Mouse (Mus musculus) forebrain, embryonic 14.5 days (tissue): ENCODE measurements at regions not wholly inside any gene's neighbourhood (a gene's known extent, or its start where the extent isn't known, plus 50 kb on each side); places are given as distances from the start of the nearest gene placed in this dataset.
"Not testable (repeated sequence)": the region's sequence is repeated elsewhere in the genome, so short reads cannot be mapped to it uniquely, and the experiment has no call there.

Source experiments
- ATAC-seq: fragments of 200-750 bp; cut with Nextera tagmentation; 2 replicates; pipeline ENCODE4 v1.8.0; 2017; ENCODE audit warnings: mild to moderate bottlenecking, moderate library complexity
- DNase-seq: peaks from one replicate; pipeline ENCODE4 v3.0.0-alpha.2; 2015; ENCODE audit warnings: low spot score
- H3K27ac ChIP-seq: fragments of 300-500 bp; sonication (generic); 2 replicates; pipeline ENCODE4 v1.5.1; 2014; ENCODE audit warnings: low read depth, mild to moderate bottlenecking, control low read depth, low read length, moderate library complexity
- H3K27me3 ChIP-seq: fragments of 300-500 bp; sonication (generic); replicated peaks from 2 replicates; pipeline ENCODE4 v1.6.1; 2014; ENCODE audit warnings: low read length, control low read depth, mixed read lengths; ENCODE audit not compliant: control insufficient read depth, insufficient read depth
- H3K36me3 ChIP-seq: fragments of 300-500 bp; sonication (generic); 2 replicates; pipeline ENCODE4 v1.6.1; 2014; ENCODE audit warnings: low read length, control low read depth; ENCODE audit not compliant: control insufficient read depth, insufficient read depth
- H3K4me1 ChIP-seq: fragments of 300-500 bp; sonication (generic); 2 replicates; pipeline ENCODE4 v1.6.1; 2014; ENCODE audit warnings: antibody characterized with exemption, low read length, control low read depth; ENCODE audit not compliant: control insufficient read depth, insufficient read depth
- H3K4me2 ChIP-seq: fragments of 300-500 bp; sonication (generic); 2 replicates; pipeline ENCODE4 v1.6.1; 2014; ENCODE audit warnings: mild to moderate bottlenecking, control low read depth, low read length
- H3K4me3 ChIP-seq: fragments of 300-500 bp; sonication (generic); 2 replicates; pipeline ENCODE4 v1.5.1; 2014; ENCODE audit warnings: low read depth, low read length, control low read depth
- H3K9ac ChIP-seq: fragments of 300-500 bp; sonication (generic); 2 replicates; pipeline ENCODE4 v1.6.1; 2014; ENCODE audit warnings: mild to moderate bottlenecking, low read length, control low read depth, moderate library complexity
- H3K9me3 ChIP-seq: fragments of 300-500 bp; sonication (generic); replicated peaks from 2 replicates; pipeline ENCODE4 v1.6.1; 2016; ENCODE audit warnings: low read length, control low read depth, mixed read lengths; ENCODE audit not compliant: control insufficient read depth
- WGBS: fragments of 180-500 bp; shearing (Covaris S2); extraction: QIAGEN DNeasy Blood & Tissue Kit; methylation state at CpG from one replicate; pipeline ENCODE4 v1.1.7; 2014; 5-methylcytosine and 5-hydroxymethylcytosine counted together

DNA sequence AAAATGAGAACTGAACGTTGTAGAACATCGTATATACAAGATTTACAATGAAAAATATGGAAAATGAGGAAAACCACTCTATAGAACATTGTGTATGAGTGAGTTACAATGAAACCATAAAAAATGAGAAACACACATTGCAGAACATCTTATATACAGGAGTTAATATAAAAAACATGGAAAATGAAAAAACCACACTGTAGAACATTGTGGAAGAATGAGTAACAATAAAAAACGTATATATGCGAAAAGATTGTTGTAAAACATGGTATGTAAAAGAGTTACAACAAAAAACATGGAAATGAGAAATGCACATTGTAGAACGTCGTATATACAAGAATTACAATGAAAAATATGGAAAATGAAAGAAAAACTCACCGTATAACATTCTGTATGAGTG is 301.2 kb downstream of the Gm3376 start:
- not testable (repeated sequence) for ATAC-seq, H3K27ac ChIP-seq, H3K4me2 ChIP-seq, H3K4me1 ChIP-seq, H3K27me3 ChIP-seq, H3K9ac ChIP-seq, H3K4me3 ChIP-seq, H3K9me3 ChIP-seq, H3K36me3 ChIP-seq
- DNase-seq: peak; percentile 0
- WGBS: 77% methylated on average over 3 of the region's 7 CpGs

DNA sequence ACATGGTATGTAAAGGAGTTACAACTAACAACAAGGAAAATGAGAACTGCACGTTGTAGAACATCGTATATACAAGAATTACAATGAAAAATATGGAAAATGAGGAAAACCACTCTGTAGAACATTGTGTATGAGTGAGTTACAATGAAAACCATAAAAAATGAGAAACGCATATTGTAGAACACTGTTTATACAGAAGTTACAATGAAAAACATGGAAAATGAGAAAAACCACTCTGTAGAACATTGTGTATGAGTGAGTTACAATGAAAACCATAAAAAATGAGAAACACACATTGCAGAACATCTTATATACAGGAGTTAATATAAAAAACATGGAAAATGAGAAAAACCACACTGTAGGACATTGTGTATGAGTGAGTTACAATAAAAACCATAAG is 302.1 kb downstream of the Gm3376 start:
- not testable (repeated sequence) for H3K36me3 ChIP-seq, H3K27me3 ChIP-seq, H3K27ac ChIP-seq, H3K9ac ChIP-seq, H3K4me2 ChIP-seq, H3K9me3 ChIP-seq, H3K4me3 ChIP-seq, DNase-seq, ATAC-seq, H3K4me1 ChIP-seq
- no CpG with 5 or more reads among the region's 3 CpGs for WGBS
